Mouse (Mus musculus) liver, adult (tissue): ENCODE measurements around the gene Rgs8.
A peak's percentile ranks its signal among the peaks of the same experiment; 100 is the strongest.

Experiments
- GATA4 ChIP-seq: IDR thresholded peaks from 2 replicates; pipeline ENCODE4 v1.6.1; 2014; ENCODE audit warnings: mild to moderate bottlenecking, low read length; ENCODE audit not compliant: insufficient replicate concordance

Rgs8 gene

GRCm38 (mm10) chr1:153717990-153718389 lies 65.2 kb downstream of the Rgs8 start:
- no peak for TF ChIP-seq GATA4

- no peak for TF ChIP-seq GATA4
Measured at GRCm38 (mm10) chr1:153720935-153721334, 68.1 kb downstream of the Rgs8 start.

GRCm38 (mm10) chr1:153721565-153722310 lies 68.9 kb downstream of the Rgs8 start:
- TF ChIP-seq GATA4, result peak; percentile 15; the same call in 1 of the 2 replicates

GRCm38 (mm10) chr1:153723426-153723825 lies 70.6 kb downstream of the Rgs8 start:
- TF ChIP-seq GATA4, result no peak

GRCm38 (mm10) chr1:153726636-153727035 lies 73.8 kb downstream of the Rgs8 start:
- TF ChIP-seq GATA4, result no peak

GRCm38 (mm10) chr1:153729806-153730205 lies 77.0 kb downstream of the Rgs8 start:
- TF ChIP-seq GATA4, result no peak

- TF ChIP-seq GATA4, result no peak
Measured at GRCm38 (mm10) chr1:153730671-153731070, 77.8 kb downstream of the Rgs8 start.

- no peak for TF ChIP-seq GATA4
Measured at GRCm38 (mm10) chr1:153733181-153733580, 80.4 kb downstream of the Rgs8 start.

GRCm38 (mm10) chr1:153734866-153735265 lies 82.0 kb downstream of the Rgs8 start:
- no peak for TF ChIP-seq GATA4

- no peak for TF ChIP-seq GATA4
Measured at GRCm38 (mm10) chr1:153736096-153736495, 83.3 kb downstream of the Rgs8 start.

GRCm38 (mm10) chr1:153737101-153738085 lies 84.6 kb downstream of the Rgs8 start:
- no peak for TF ChIP-seq GATA4

- TF ChIP-seq GATA4, result no peak
Measured at GRCm38 (mm10) chr1:153739437-153740015, 86.7 kb downstream of the Rgs8 start.

GRCm38 (mm10) chr1:153740145-153740544 lies 87.3 kb downstream of the Rgs8 start, which contains the start of gene Rgs16:
Rgs16 (plus strand) TSS chr1:153740349.
- no peak for TF ChIP-seq GATA4

- TF ChIP-seq GATA4, result no peak
Measured at GRCm38 (mm10) chr1:153740775-153741400, 88.1 kb downstream of the Rgs8 start.
